Mouse (Mus musculus): ENCODE data around the gene Grcc10. TPM values are rescaled to one million over a fixed set of nuclear protein-coding genes. Genes with fewer than 3 reads are reported as not detected.

Grcc10 gene
- polyA plus RNA-seq, 1 experiment from 2014 or later = 454 TPM

- Histone ChIP-seq H3K27me3 (replicated peaks; ENCODE audit: low read depth, poor library complexity, severe bottlenecking) (no peaks in the 10 kb centered on the region), H3K4me3 (peak overlapping the region; percentile 82), H3K9me3 (no peaks in the 10 kb centered on the region), H3K36me3 (replicated peaks) (peaks cover 33% of the 10 kb centered on the region), H3K27ac (replicated peaks) (peak overlapping the region; percentile 40), H3K4me1 (peaks cover 42% of the 10 kb centered on the region)
- DNase-seq (ENCODE audit: low spot score) = no peak
- 85% methylated on average over 10 of the region's 10 CpGs for WGBS
Measured at GRCm38 (mm10) chr6:124739231-124739796, 1.9 kb downstream of the Grcc10 start.

- DNase-seq (ENCODE audit: low spot score) = peak; percentile 73
- Histone ChIP-seq H3K4me1 (peaks cover 42% of the 10 kb centered on the region), H3K27ac (replicated peaks) (peak within 1 kb of the TSS; percentile 40), H3K27me3 (replicated peaks; ENCODE audit: low read depth, poor library complexity, severe bottlenecking) (no peaks in the 10 kb centered on the region), H3K4me3 (peak within 1 kb of the TSS; percentile 82; the same call in 1 of the 2 replicates), H3K9me3 (no peaks in the 10 kb centered on the region), H3K36me3 (replicated peaks) (peaks cover 25% of the 10 kb centered on the region)
- WGBS = 19% methylated on average over 15 of the region's 15 CpGs
Measured at GRCm38 (mm10) chr6:124738511-124739023, 2.6 kb downstream of the Grcc10 start, which contains the start of gene Ptpn6. Gene Ptpn6 (minus strand): TSS chr6:124738714.

- 92% methylated on average over 11 of the region's 11 CpGs for WGBS
- Histone ChIP-seq H3K36me3 (replicated peaks) (peaks cover 10% of the 10 kb centered on the region), H3K9me3 (no peaks in the 10 kb centered on the region), H3K27ac (replicated peaks) (no peak overlapping the region), H3K4me3 (no peak overlapping the region), H3K4me1 (peaks cover 46% of the 10 kb centered on the region), H3K27me3 (replicated peaks; ENCODE audit: low read depth, poor library complexity, severe bottlenecking) (no peaks in the 10 kb centered on the region)
- no peak for DNase-seq (ENCODE audit: low spot score)
Measured at GRCm38 (mm10) chr6:124737040-124737439, 4.1 kb downstream of the Grcc10 start.

GRCm38 (mm10) chr6:124734417-124734816 is 6.8 kb downstream of the Grcc10 start:
- no peak for DNase-seq (ENCODE audit: low spot score)
- H3K36me3 ChIP-seq (replicated peaks) = peaks cover 9% of the 10 kb centered on the region
- peaks cover 24% of the 10 kb centered on the region for H3K4me1 ChIP-seq
- H3K4me3 ChIP-seq = no peak overlapping the region
- no peak overlapping the region for H3K27ac ChIP-seq (replicated peaks)
- H3K9me3 ChIP-seq = no peaks in the 10 kb centered on the region
- WGBS = 93% methylated on average over 3 of the region's 3 CpGs
- no peaks in the 10 kb centered on the region for H3K27me3 ChIP-seq (replicated peaks; ENCODE audit: low read depth, poor library complexity, severe bottlenecking)

GRCm38 (mm10) chr6:124732476-124733370 is 8.5 kb downstream of the Grcc10 start:
- WGBS = 48% methylated on average over 19 of the region's 19 CpGs
- Histone ChIP-seq H3K4me1 (peaks cover 16% of the 10 kb centered on the region), H3K36me3 (replicated peaks) (no peaks in the 10 kb centered on the region), H3K27ac (replicated peaks) (peak overlapping the region; percentile 70), H3K9me3 (no peaks in the 10 kb centered on the region), H3K27me3 (replicated peaks; ENCODE audit: low read depth, poor library complexity, severe bottlenecking) (no peaks in the 10 kb centered on the region), H3K4me3 (0 out of 2 replicates have a peak overlapping the region, but pooled peaks have one; percentile 31)
- DNase-seq (ENCODE audit: low spot score) = peak; percentile 52

GRCm38 (mm10) chr6:124731038-124731437 is 10.1 kb downstream of the Grcc10 start:
- Histone ChIP-seq H3K4me3 (no peak overlapping the region), H3K9me3 (no peaks in the 10 kb centered on the region), H3K27ac (replicated peaks) (no peak overlapping the region), H3K36me3 (replicated peaks) (no peaks in the 10 kb centered on the region), H3K27me3 (replicated peaks; ENCODE audit: low read depth, poor library complexity, severe bottlenecking) (no peaks in the 10 kb centered on the region), H3K4me1 (peaks cover 17% of the 10 kb centered on the region)
- WGBS = 83% methylated on average over 7 of the region's 7 CpGs
- no peak for DNase-seq (ENCODE audit: low spot score)

GRCm38 (mm10) chr6:124729850-124730705 is 11.1 kb downstream of the Grcc10 start:
- Histone ChIP-seq H3K4me1 (peaks cover 17% of the 10 kb centered on the region), H3K4me3 (no peak overlapping the region), H3K27me3 (replicated peaks; ENCODE audit: low read depth, poor library complexity, severe bottlenecking) (no peaks in the 10 kb centered on the region), H3K36me3 (replicated peaks) (no peaks in the 10 kb centered on the region), H3K27ac (replicated peaks) (no peak overlapping the region), H3K9me3 (no peaks in the 10 kb centered on the region)
- no peak for DNase-seq (ENCODE audit: low spot score)
- WGBS = 86% methylated on average over 8 of the region's 8 CpGs

GRCm38 (mm10) chr6:124728621-124729020 is 12.6 kb downstream of the Grcc10 start:
- Histone ChIP-seq H3K4me1 (peaks cover 17% of the 10 kb centered on the region), H3K36me3 (replicated peaks) (no peaks in the 10 kb centered on the region), H3K9me3 (no peaks in the 10 kb centered on the region), H3K27ac (replicated peaks) (no peak overlapping the region), H3K27me3 (replicated peaks; ENCODE audit: low read depth, poor library complexity, severe bottlenecking) (no peaks in the 10 kb centered on the region), H3K4me3 (no peak overlapping the region)
- 88% methylated on average over 10 of the region's 10 CpGs for WGBS
- no peak for DNase-seq (ENCODE audit: low spot score)

- H3K4me1 ChIP-seq = peaks cover 20% of the 10 kb centered on the region
- DNase-seq (ENCODE audit: low spot score) = no peak
- H3K27ac ChIP-seq (replicated peaks) = no peak overlapping the region
- no peak overlapping the region for H3K4me3 ChIP-seq
- H3K9me3 ChIP-seq = no peaks in the 10 kb centered on the region
- H3K27me3 ChIP-seq (replicated peaks; ENCODE audit: low read depth, poor library complexity, severe bottlenecking) = no peaks in the 10 kb centered on the region
- no peaks in the 10 kb centered on the region for H3K36me3 ChIP-seq (replicated peaks)
- WGBS = 89% methylated on average over 10 of the region's 10 CpGs
Measured at GRCm38 (mm10) chr6:124724472-124724871, 16.7 kb downstream of the Grcc10 start.

- no peak for DNase-seq (ENCODE audit: low spot score)
- Histone ChIP-seq H3K27ac (replicated peaks) (no peak overlapping the region), H3K27me3 (replicated peaks; ENCODE audit: low read depth, poor library complexity, severe bottlenecking) (no peaks in the 10 kb centered on the region), H3K4me3 (no peak overlapping the region), H3K4me1 (peaks cover 30% of the 10 kb centered on the region), H3K9me3 (no peaks in the 10 kb centered on the region), H3K36me3 (replicated peaks) (no peaks in the 10 kb centered on the region)
- WGBS = 81% methylated on average over 8 of the region's 8 CpGs
Measured at GRCm38 (mm10) chr6:124723541-124723940, 17.6 kb downstream of the Grcc10 start.

- peaks cover 2% of the 10 kb centered on the region for H3K36me3 ChIP-seq (replicated peaks)
- DNase-seq (ENCODE audit: low spot score) = no peak
- H3K4me1 ChIP-seq = peaks cover 33% of the 10 kb centered on the region
- no peak overlapping the region for H3K4me3 ChIP-seq
- H3K9me3 ChIP-seq = no peaks in the 10 kb centered on the region
- WGBS = 85% methylated on average over 6 of the region's 6 CpGs
- H3K27ac ChIP-seq (replicated peaks) = no peak overlapping the region
- H3K27me3 ChIP-seq (replicated peaks; ENCODE audit: low read depth, poor library complexity, severe bottlenecking) = no peaks in the 10 kb centered on the region
Measured at GRCm38 (mm10) chr6:124722876-124723473, 18.2 kb downstream of the Grcc10 start.

GRCm38 (mm10) chr6:124720904-124721303 is 20.3 kb downstream of the Grcc10 start:
- WGBS = 73% methylated on average over 11 of the region's 11 CpGs
- H3K27ac ChIP-seq (replicated peaks) = peak overlapping the region; percentile 57; the same call in 1 of the 2 replicates

More at GRCm38 (mm10) chr6:124720904-124721303, 20.3 kb downstream of the Grcc10 start:
- peaks cover 23% of the 10 kb centered on the region for H3K36me3 ChIP-seq (replicated peaks)
- H3K9me3 ChIP-seq = no peaks in the 10 kb centered on the region
- H3K27me3 ChIP-seq (replicated peaks; ENCODE audit: low read depth, poor library complexity, severe bottlenecking) = no peaks in the 10 kb centered on the region
- no peak for DNase-seq (ENCODE audit: low spot score)
- H3K4me3 ChIP-seq = no peak overlapping the region
- peaks cover 30% of the 10 kb centered on the region for H3K4me1 ChIP-seq

All from embryonic facial prominence, embryonic 10.5 days (tissue).